Mouse (Mus musculus) G1E (cell line): ENCODE measurements around the gene Wwc2.

Experiments
- CTCF ChIP-seq: IDR thresholded peaks from 2 replicates; pipeline ENCODE4 v1.5.1; 2012; ENCODE audit warnings: low read depth, low read length, inconsistent platforms, mixed read lengths
- GATA1 ChIP-seq: IDR thresholded peaks from 2 replicates; pipeline ENCODE4 v1.6.1; 2012; ENCODE audit warnings: borderline replicate concordance, low read length, inconsistent platforms, mixed read lengths
- GATA2 ChIP-seq: IDR thresholded peaks from 2 replicates; pipeline ENCODE4 v1.6.1; 2012; ENCODE audit warnings: low read depth, low read length, inconsistent platforms, borderline replicate concordance
- POLR2AphosphoS5 ChIP-seq: IDR thresholded peaks from 2 replicates; pipeline ENCODE4 v1.6.1; 2012; ENCODE audit warnings: low read depth, low read length, inconsistent platforms; ENCODE audit not compliant: insufficient replicate concordance
- TAL1 ChIP-seq: conservative IDR thresholded peaks from 2 replicates; pipeline ENCODE4 v1.6.1; 2012; ENCODE audit warnings: low read depth, low read length, inconsistent platforms, mixed read lengths

DNA sequence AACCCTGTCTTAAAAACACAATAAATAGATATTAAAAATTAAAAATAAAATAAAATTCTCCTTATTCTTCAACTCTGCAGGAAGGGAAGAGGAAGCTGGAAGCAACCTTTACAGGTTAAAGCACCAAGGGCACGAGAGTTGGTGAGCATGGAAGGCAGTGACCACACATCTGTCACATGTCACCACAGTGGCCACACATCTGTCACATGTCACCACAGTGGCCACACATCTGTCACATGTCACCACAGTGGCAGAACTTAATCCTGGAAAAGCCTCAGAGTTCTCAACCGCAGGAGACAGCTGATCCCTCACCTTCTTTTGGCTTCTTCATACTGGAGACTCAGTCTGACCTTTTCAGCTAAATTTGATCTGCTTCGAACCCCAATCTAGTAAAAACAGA, 112.2 kb downstream of the Wwc2 start:
- TF ChIP-seq GATA1 = no peak
- TF ChIP-seq CTCF = no peak
- TF ChIP-seq POLR2AphosphoS5 = no peak
- no peak for TF ChIP-seq TAL1
- no peak for TF ChIP-seq GATA2
